Mouse (Mus musculus) layer of hippocampus, adult 9-10 months (tissue): Measurements from ENCODE around the gene Gm29106.
"Not testable (repeated sequence)": the region's sequence is repeated elsewhere in the genome, so short reads cannot be mapped to it uniquely, and the experiment has no call there.

Source experiments
- DNase-seq: peaks from one replicate; pipeline ENCODE4 v3.0.0; 2022; ENCODE audit warnings: low spot score

The Gm29106 gene

GRCm38 (mm10) chr1:118176242-118176641, at the start of gene Gm29106:
Gene Gm29106 (plus strand): TSS chr1:118176542.
- DNase-seq = not testable (repeated sequence)

GRCm38 (mm10) chr1:118228540-118228939, 52.2 kb downstream of the Gm29106 start:
- DNase-seq = no peak

GRCm38 (mm10) chr1:118236032-118236431, 59.7 kb downstream of the Gm29106 start:
- DNase-seq = no peak
